ENCODE assay signal across 8 mouse cellular contexts in genomic region chr19:8944750-8945149, GRCm38 (mm10).
A peak's percentile ranks its signal among the peaks of the same experiment; 100 is the strongest.
DNase-seq lines count a peak whose midpoint lies in the region.

No protein-coding gene starts in this region.

- peak; percentile 48 to 83 for DNase-seq in spleen, postnatal 10 days (ENCODE audit: low spot score in 2 of 2)
- no peak for DNase-seq in spleen, adult 12 weeks (ENCODE audit: low spot score)
- DNase-seq in embryo, embryonic 9.5 days (ENCODE audit: extremely low spot score): peak; percentile 53
- DNase-seq in heart, adult 9 months (ENCODE audit: low spot score in 2 of 2): peak; percentile 56 to 73
- peak; percentile 67 to 78 for DNase-seq in kidney, adult 8-10 months
- peak; percentile 94 for DNase-seq in lung, postnatal 10 days
- DNase-seq in spleen, postnatal 14 days (ENCODE audit: low spot score in 2 of 2): peak; percentile 37 to 55
- DNase-seq in cerebellum, adult 18-20 months: no peak

Comparison
In these comparisons a context has a peak if more than half of its experiments do, and no peak if none do; other contexts are left out.
1. DNase-seq: peak in spleen, postnatal 10 days (2 of 2), embryo, embryonic 9.5 days (single experiment), heart, adult 9 months (2 of 2), kidney, adult 8-10 months (2 of 2), lung, postnatal 10 days (single experiment) and spleen, postnatal 14 days (2 of 2); none in spleen, adult 12 weeks (single experiment) and cerebellum, adult 18-20 months (0 of 2).